Mouse (Mus musculus): Measurements from ENCODE around the gene Herc1.

The Herc1 gene

DNA sequence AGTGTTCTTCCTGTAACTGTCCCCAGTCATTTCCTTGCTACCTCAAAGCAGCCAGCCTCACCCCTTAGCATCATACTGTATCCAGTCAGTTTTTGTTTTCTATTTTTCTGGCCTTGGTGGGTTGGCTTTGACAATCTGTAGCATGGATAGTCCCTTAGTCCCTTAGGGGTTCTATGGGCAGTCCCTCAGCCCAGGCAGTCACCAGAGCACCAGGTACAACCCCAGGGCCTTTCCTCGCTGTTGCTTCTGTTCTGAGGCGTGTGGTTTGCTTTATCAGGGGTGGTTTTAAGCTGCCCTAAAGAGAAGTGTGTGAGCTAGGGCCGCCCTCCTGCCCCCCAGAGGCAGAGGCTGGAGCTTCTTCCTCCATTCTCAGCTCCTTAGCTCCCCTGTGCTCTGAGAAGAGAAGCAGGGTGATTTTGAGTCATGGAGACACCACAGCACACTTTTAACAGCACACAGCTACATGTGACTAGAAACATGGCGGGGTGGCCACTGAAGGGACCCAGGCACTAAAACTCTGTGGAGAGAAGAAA, 153.7 kb downstream of the Herc1 start:
- no peak for DNase-seq

DNA sequence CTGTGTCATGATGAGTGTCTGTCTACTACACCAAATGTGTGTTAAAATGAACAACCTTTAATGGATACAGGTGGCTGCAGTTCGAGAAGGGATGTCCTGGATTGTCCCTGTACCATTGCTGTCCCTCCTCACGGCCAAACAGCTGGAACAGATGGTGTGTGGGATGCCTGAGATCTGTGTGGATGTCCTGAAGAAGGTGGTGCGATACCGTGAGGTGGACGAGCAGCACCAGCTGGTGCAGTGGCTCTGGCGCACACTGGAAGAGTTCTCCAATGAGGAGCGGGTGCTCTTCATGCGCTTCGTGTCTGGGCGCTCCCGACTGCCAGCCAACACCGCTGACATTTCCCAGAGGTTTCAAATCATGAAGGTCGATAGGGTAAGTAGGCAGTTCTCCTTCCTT, 154.3 kb downstream of the Herc1 start:
- no peak for DNase-seq

DNA sequence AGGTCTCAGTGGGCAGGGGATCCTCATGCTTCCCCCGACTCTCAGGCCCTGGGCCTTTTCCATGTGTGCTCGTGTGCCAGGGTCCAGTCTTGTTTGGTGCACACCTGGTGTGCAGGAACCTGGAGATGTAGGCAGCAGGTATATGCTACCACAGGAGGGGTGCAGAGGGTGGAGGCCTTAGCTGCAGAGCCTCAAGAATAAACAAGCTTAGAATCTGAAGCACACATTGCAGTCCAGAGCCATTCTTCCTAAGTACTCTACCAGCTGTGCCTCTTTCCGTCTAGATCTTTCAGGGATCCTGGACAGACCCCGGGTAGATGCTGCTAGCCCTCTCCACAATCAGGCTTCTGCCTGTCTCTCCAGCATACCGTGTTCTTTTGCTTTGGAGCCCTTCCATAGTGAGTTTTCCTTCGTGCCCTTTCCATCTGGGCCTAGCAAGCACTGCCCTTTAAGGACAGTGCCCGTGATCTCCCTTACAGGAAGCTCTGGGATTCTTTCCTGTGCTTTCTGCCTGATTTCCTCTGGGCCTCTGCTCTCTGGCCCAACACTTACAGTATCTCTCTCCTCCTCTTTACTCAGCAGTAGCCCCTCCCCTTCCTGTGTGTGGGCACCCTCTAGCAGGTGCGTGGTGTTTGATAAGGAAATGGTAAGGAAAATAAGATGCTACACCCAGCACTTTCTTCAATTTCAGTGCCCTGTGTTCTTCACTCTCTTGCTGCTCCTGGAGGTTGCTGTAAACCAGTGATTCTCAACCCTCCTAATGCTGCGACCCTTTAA, 155.1 kb downstream of the Herc1 start:
- peak; percentile 46 for DNase-seq

DNA sequence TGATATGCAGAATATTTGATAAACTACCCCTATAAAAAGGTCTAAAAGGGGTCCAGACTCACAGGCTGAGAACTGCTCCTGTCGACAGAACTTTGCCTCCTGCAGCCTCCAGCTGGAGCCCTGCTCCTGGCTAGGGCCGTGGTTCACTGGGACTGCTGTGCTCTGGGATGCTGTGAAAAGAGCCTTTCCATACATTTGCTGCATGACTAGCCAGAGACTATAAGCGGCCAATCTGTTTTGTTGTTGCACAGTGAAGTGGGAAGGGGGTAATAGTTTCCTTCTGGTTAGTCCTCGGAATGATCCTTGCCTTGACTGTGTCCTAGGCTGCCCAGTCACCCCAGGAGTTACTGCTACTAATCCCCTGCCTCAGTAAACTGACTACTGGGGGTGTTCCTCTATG, 155.8 kb downstream of the Herc1 start:
- DNase-seq: peak; percentile 89

DNA sequence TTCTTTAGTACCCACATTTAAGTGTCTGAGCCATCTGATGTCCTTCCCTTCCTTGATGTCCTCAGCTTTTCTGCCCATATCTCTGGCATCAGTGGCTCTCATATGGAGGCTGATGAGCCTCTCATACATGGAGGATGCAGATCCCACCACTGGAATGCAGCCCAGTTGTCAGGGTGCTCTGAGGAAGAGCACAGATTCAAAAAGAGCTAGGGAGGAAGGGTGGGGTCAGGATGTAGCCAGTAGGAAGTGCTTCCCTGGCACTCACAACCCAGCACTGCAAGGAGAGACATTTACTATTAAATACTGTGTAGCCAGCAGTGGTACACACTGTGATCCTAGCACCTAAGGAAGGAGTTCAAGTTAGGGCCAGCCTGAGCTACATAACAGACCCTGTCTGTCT, 156.2 kb downstream of the Herc1 start:
- DNase-seq: no peak

DNA sequence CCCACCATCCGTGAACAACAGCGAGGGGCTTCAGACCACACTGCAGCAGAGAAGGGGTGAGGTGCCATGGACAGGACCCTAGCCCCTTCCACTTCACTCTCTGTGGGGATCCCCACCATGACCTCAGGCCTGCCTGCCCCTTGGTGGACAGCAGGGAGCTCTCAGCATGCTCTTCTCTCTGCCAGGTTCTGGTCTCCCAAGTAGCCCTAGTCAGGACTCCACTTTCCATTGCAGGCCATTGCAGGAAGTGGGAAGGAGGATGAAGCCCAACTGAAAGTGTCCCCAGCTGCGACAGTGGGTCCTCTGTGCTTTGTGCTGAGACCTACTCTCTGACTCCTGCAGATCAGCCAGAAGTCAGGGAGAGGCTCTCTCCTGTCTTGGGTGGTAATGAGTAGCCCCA, 157.4 kb downstream of the Herc1 start:
- DNase-seq: no peak

DNA sequence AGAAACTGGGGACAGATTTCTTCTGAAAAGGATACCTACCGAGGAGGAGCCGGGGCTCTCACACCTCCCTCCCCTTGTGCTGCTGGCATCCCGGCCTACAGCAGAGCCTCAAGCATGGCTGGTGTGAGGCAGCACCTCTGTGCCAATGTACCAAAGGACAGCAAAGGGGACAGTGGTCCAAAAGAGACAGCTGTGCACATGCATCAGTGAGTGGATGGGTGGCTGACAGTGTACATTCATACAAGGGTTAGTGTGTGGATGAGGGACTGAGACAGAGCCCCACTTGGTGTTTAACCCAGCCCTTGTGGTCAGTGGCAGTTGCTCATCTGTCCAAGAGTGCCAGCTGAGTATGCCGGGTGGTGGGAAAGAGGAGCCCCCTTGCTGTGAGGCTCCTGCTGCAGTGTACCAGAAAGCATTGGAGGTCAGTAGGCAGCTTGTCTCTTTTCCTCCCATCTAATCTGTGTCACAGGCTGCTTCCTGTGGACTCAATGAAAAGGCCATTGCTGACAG, 158.7 kb downstream of the Herc1 start:
- DNase-seq: peak; percentile 26

DNA sequence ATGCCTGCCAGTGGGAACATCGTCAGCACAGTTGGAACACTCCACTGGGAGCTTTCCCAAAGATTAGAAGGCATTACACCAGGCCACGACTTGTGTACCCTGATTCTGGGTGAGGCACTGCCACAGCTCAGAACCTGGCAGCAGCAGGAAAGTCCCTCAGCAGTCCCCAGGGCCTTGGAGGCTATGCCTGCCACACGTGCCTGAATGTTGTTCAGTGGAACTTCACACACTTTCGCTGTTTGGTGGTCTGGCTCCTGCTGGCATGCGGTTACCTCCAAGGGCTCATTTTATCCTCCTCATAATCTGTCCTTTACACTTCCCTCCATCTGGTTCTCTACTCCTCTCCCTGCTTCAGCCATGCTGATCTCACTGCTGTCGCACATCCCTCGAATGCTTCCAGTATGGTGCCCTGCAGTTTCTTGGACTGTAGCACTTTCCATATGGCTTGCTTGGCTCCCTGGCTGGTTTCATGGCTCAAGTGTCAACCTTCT, 160.1 kb downstream of the Herc1 start:
- no peak for DNase-seq

DNA sequence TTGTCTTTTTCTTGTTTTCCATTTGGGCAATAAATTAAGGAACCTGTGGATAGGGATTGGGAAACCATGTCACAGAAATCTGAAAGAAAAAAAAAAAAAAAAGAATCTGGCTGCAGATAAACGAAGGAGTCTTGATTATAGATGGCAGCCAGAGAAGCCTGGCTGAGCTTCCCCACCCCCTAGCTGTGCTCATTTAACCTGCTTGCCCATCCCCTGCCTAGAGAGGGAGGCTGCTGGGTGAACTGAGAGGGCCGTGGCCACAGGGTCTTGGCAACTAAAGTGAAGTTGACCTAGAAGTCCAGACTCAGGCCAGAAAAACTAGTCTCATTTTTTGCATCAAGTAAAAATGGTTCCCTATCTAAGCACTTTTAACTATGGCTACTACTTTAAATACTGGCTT, 160.7 kb downstream of the Herc1 start:
- peak; percentile 40 for DNase-seq

DNA sequence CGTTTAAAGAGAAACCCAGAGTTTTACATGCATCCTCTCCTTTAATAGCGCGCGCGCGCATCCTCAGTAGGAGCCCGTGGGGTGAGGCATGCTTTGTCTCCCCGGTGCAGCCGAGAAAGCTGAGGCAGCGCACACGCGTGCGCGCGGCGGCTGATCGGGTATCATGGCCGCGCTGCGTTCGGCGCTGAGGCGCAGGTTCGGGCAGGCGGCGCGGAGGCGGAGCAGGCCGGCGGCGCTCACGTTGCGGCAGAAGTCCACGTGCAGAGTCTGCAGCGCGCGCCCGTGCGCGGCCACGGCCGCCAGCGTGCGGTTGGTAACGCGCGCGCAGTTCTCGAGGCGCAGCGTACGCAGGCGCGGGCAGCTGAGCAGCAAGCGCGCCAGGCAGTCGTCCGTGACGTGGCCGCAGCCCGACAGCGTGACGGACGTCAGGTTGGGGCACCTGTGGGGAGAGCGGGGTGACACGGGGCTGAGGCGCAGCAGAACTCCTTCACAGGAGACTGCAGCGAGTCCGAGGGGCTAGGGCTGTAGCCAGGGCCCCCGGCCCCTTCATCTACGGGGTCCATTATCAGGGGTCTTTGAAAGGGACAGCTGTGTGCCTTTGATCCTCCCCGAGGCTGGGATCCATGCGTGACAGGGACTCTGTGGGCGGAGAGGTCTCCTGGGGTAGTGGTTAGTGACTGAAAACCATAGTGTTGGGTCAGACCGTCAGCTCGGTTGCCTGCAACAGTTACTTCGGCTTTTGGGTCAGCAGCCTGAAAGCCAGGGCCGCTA, 161.5 kb downstream of the Herc1 start:
- peak; percentile 97 for DNase-seq

DNA sequence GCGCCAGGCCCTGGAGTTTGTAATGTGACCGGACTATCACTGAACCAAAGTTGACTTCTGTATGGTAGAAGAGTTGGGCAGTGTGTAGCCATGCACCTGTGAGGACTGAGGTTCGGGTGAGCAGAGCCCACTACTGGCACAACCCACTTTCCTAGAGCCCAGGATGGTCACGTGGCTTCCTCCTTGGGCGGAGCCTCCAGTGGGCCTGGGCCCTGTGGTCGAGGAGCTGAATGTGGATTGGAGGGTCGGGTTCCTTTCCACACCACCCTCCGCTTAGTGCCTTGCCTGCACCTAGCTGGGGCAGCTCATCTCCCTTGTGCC, 162.1 kb downstream of the Herc1 start:
- peak; percentile 91 for DNase-seq

DNA sequence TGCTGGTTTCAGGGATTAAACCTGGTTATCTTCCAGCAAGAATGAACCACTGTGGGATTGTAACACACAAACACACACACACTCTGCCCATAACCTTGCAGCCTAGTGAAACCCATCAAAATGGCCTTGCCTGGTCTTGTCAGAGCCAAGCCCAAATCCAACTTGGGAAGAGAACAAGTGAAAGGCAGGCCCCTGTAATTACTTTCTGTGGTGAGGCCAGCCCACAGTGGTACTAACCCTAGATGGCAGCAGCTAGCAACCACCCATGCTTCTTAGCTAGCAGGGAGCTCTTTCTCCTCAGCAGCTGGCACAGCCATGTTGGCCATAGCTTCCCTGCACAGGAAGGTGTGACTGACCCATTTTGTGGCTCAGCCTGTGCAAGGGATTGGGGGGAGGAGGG, 162.9 kb downstream of the Herc1 start:
- peak; percentile 50 for DNase-seq

DNA sequence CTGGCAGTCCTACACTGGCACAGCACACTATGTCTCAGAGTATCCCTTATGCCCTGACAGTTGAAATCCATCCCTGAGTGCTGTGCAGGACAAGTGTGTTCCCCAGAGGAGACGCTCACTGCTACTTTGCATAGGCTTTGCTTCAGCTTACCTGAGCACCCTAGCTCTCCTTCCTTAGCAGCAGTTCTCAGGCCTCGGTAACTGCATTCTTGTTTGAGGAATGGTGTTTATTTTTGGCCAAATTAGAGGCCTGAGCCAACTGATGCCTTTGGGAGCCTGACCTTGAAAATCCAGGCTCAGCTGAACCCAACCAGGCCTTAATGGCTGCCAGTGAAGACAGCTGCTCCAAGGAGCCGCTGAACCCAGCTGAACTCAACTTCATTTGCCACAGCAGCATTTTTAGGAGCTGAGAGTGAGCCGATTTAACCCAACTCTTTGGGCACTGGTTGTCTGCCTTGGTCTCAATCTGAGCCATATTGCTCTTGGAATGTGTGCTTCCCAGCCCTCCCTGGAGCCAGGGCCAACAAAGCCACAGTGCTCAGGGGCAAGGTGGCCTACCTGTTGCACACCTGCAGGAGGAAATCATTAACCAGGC, 163.5 kb downstream of the Herc1 start:
- DNase-seq: no peak

DNA sequence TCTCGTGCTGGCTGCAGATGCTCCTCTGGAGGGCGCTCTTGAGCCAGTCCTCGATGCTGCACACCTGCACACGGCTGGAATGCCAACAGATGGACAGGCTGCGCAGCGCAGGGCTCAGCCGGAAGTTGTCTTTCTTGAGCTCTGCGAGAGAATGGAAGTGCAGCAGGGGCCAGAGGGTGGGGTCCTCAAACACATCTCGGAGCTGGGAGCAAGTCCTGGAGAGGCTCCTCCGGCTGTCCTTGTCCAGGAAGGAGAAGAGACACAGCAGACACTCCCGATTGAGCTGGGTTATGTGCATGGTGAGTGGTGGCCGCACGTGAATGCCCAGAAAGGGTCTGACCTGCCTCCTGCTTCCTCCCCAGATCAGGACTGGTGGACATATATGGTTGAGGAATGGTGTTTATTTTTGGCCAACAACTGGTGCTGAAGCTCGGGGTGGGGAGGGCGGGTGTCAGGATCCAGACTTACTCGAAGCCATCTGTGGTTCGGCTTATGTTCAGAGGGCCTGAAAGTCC, 164.1 kb downstream of the Herc1 start, which contains the start of gene Fbxl22:
Fbxl22 (minus strand) TSS at position 338 of the 515 bp plus-strand sequence.
- DNase-seq: peak; percentile 31

DNA sequence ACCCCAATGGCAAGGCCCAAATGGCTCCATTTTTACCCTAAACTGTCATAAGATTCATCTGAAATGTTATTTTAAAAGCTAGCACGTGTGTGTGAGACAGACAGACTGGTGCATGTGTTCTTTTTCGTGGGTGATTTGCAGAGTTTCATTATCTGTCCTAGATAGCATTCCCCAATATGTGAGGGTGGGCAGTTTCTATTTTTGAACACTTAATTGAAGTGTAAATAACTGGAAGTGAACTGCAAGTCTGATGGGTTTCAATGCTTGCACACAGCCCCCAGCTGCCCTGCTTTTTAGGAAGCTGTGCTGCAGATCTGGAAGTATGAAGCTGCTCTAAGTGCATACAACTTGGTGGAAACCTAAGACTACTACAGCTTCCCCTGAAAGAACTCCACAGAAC, 164.9 kb downstream of the Herc1 start:
- no peak for DNase-seq

DNA sequence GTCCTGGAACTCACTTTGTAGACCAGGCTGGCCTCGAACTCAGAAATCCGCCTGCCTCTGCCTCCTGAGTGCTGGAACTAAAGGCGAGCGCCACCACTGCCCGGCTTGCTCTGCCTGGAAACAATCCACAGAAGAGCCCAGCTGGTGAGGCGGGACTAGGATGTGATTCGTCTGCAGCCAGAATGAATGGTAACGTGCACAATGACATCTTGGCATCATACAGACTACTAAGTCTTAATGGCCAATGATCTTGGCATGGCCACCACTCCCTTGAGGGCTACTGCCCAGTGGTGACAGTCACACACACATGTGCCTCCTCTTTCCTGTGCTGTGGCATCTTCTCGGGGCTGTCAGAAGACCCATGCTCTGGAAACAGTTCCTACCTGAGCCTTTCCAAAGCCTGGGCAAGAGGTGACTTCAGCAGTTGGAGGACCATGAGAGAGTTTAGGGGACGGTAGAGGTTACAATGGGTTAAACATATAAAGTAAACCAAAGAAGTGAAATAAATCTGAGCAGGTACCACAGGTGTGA, 165.5 kb downstream of the Herc1 start:
- DNase-seq: no peak

DNA sequence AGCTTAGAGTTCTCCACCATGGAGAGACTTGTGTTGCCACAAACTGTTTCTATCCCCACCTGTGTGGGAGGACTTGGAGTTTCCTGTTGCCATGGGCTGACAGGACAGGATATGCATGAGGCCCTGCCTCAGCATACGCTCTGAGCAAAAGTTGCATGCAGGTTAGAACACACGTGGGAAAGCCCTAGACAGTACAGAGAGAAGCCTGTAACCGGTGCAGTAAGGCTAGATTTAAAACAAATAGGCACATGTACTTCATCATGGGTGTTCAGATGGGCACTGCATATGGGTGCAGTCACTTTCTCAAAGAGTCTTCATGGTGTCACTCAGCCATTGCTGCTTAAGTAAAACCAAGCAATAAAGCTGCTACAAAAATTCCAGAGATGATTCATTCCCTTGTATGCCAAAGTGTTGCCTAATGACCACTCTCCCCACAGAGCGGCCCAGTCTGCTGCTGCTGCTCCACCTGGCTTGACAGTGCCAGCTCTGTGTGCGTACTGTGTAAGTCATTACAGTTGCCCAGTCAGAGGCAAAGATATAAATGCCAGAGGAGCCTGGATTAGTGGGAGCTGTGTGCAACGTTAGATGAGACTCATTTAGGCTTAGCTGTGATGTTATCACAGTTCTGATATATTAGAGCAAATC, 166.2 kb downstream of the Herc1 start:
- no peak for DNase-seq

DNA sequence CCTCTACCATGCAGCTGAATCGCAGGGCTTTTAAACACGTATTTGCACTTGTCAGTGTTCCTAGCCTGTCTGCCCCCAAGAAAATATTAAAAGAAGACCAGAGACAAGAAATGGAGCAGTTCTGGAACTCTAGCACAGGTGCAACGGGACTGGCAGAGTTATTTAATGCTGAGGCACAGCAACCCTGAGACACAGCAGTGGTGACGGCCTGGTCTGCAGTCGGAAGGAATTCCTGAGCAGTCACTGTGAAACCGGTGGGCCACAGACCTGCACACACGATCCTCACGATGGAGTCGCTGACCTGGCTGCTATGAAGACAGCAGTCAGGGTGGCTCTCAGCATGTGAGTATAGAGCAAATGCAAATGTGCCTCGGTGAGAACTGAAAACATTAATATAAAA, 167.5 kb downstream of the Herc1 start:
- DNase-seq: no peak

DNA sequence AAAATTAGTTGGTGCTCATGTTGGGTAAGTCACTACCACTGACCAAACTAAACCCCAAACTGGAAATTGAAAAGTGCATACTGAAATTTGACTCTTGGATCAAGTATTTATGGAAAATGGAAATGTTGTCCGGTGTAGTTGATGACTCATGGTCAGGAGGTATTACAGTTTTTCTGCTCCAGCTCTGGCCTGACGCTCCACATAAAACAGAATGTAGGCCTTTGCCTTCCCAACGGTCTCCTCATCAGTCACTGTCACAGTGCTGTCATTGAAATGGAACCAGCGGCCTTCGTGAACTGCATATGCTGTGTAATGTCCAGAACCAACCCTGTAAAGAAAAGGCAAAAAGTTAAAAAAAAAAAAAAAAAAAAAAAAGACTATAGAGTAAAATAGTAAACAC, 168.0 kb downstream of the Herc1 start:
- DNase-seq: no peak

DNA sequence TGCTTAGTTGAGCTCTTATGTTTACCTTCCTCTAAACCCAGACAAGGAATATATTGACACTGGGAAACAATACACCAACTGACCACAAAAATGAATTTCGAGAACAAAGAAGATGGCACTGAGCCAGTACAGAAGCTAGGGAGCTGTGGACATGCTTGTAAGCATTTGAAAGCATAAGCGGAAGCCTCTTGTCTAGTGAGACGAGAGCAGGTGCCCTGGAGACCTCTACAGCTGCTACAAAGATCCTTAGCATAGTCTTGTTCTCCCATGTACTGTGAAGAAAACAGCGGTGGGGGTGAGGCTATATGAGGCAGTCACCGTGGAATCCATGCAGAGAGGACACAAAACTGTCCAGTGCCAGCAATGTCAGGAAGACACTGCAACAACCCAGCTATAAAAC, 168.7 kb downstream of the Herc1 start:
- DNase-seq: peak; percentile 81

DNA sequence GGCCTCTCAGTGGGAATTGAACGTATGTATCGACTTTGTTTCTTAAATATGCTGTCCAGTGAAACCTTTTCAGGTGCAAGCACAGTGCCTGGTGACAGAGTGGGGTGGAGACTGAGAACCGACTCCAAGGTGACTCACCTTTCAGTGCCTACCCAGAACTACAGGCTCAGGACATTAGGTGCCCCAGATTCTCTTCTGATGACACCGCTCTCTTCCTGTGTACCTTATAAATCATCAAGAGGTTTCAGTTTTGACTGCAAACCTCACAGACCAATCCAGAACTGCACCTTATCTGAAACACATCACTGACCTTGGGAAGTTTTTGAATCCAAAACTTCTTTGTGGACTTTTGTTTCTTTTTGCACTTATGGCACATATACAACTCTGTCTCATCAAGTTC, 170.0 kb downstream of the Herc1 start:
- no peak for DNase-seq

DNA sequence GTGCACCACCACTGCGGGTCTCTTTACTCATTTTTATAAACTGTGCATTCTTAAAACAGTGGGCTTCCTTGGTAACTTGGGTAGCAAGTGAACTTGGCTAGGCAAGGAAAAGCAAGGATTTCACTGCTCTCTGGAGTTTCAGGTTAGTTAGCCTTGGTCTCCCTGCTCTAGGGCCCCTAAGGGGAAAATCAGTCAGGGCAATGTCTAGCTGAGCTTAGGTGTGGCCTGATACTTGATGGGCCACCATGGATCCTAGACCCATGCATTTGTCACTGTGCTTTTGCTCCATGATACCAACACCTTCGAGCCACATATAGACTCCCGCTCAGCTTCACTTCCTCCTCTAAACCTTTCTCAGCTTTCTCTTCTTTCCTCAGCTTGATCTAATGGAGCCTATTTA, 171.3 kb downstream of the Herc1 start:
- no peak for DNase-seq
